Mouse (Mus musculus) gastrocnemius, adult 2 months (tissue): ENCODE results near the gene Mrpl37. TPM values are rescaled to one million over a fixed set of nuclear protein-coding genes. Genes with fewer than 3 reads are reported as not detected.

Experiments
- DNase-seq: peaks from one replicate; pipeline ENCODE4 v3.0.0; 2022
- H3K27ac ChIP-seq: fragments of 200-600 bp; 2 replicates; pipeline ENCODE4 v1.8.1; 2022; ENCODE audit warnings: mild to moderate bottlenecking
- H3K4me3 ChIP-seq: fragments of 200-600 bp; 2 replicates; pipeline ENCODE4 v1.8.1; 2022; ENCODE audit warnings: mild to moderate bottlenecking, moderate library complexity
- CTCF ChIP-seq: fragments of 200-600 bp; IDR thresholded peaks from 2 replicates; pipeline ENCODE4 v1.8.1; 2022; ENCODE audit warnings: antibody characterized with exemption, mild to moderate bottlenecking, moderate library complexity
- intact Hi-C: fragments of 180-260 bp; cut with DNase I; formaldehyde crosslinking; loops from one replicate; pipeline ENCODE4 v1.15.1; 2025
- total RNA-seq, 2 experiments: library from RNA; stranded (reverse); gene quantifications; 2 replicates each; pipeline ENCODE4 v1.2.3; 2021

The Mrpl37 gene
- total RNA-seq, 2 experiments from 2014 or later, result 80.8 to 97.5 TPM

- DNase-seq, result no peak
- H3K4me3 ChIP-seq, result no peak overlapping the region
- H3K27ac ChIP-seq, result peak overlapping the region; percentile 90
- no peak for TF ChIP-seq CTCF
- intact Hi-C loops, result no loop called here
Measured at GRCm38 (mm10) chr4:107011325-107012004, 55.2 kb downstream of the Mrpl37 start.

GRCm38 (mm10) chr4:107009548-107009947, 57.1 kb downstream of the Mrpl37 start:
- DNase-seq, result no peak
- intact Hi-C loops, result no loop called here
- no peak overlapping the region for H3K27ac ChIP-seq
- H3K4me3 ChIP-seq, result no peak overlapping the region
- TF ChIP-seq CTCF, result no peak

GRCm38 (mm10) chr4:107008161-107008560, 58.5 kb downstream of the Mrpl37 start:
- DNase-seq, result no peak
- H3K4me3 ChIP-seq, result no peak overlapping the region
- H3K27ac ChIP-seq, result no peak overlapping the region
- intact Hi-C loops, result no loop called here
- no peak for TF ChIP-seq CTCF

DNA sequence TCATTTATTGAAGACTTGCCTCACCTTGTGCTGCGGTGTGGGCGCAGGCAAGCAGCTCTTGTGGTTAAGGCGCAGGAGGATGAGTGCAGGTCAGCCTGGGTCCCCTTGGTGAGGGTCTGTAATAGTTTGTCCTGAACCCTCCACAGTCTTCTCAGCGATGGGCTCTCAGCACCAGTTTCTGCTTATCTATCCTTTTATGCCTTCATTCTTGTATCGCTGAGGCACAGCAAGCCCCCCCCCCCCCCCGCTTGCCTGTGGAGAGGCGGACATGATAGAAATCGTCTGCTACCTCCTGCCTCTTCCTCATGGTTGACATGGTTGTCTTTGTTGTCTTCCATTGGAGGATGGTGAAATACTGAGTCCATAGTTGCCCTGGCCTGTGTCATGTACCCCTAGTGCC, 59.3 kb downstream of the Mrpl37 start:
- no peak for TF ChIP-seq CTCF
- no peak overlapping the region for H3K4me3 ChIP-seq
- intact Hi-C loops, result no loop called here
- no peak for DNase-seq
- H3K27ac ChIP-seq, result no peak overlapping the region

DNA sequence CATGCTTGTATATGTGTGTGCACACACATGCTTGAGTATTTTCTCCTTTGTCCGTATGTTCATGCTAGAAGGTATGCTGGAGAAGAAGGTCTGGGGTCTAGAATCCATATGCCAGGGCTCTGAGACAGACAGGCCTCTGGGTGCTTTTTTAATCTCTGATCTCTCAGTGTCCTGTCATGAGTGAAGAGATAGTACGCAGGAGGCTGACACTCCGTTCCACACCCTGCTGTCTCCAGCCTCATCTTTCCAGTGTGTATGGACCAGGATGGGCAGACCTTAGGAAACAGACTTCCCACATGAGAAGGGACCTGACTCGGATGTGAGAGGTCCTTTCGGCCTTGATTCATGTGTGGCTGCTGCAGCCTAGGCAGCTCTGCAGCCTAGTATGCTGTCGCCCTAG, 59.9 kb downstream of the Mrpl37 start:
- Histone ChIP-seq H3K27ac (peak overlapping the region; percentile 24; the same call in 1 of the 2 replicates), H3K4me3 (no peak overlapping the region)
- no peak for DNase-seq
- TF ChIP-seq CTCF, result no peak
- intact Hi-C loops, result no loop called here

DNA sequence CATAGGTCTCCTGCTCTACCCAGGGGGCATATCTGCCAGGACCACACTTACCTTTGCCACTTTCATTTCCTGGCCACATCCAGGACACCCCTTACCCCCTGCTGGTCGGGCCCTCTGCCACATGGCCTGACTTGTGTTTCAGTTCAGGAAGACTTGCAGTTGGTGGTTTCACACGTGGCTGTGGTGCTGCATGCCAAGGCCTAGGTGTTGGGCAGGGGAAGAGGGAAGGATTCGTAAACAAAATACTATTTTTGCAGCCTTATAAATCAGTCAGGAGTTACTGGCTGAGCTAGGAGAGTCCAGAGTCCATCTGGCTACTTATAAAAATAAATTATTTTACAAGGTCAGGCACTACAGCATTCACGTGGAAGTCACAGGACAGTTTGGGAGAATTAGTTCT, 60.4 kb downstream of the Mrpl37 start:
- Histone ChIP-seq H3K4me3 (no peak overlapping the region), H3K27ac (peak overlapping the region; percentile 24; the same call in 1 of the 2 replicates)
- no peak for TF ChIP-seq CTCF
- DNase-seq, result peak; percentile 58
- intact Hi-C loops, result no loop called here

Other genes with a start within 250 kb of the Mrpl37 start
- gene Ssbp3, start 156.2 kb downstream of the Mrpl37 start, total RNA-seq, result 10 to 100 TPM; 23.7 to 30.0 TPM
- 10 to 100 TPM; 16.3 to 20.1 TPM for gene Cyb5rl, start 120 bp upstream of the Mrpl37 start, total RNA-seq
- not detected for gene Cdcp2, start 30.0 kb upstream of the Mrpl37 start, total RNA-seq
- 10 to 100 TPM; 68.2 to 84.3 TPM for gene Tmem59, start 111.5 kb upstream of the Mrpl37 start, total RNA-seq
- 10 to 100 TPM; 12.6 to 13.2 TPM for gene Tceanc2, start 112.2 kb upstream of the Mrpl37 start, total RNA-seq
- not detected for gene Ldlrad1, start 142.3 kb upstream of the Mrpl37 start, total RNA-seq
- 1 to 10 TPM; 8.0 to 8.2 TPM for gene Lrrc42, start 186.7 kb upstream of the Mrpl37 start, total RNA-seq
- 10 to 100 TPM in 1 of 2 experiments, 1 to 10 TPM in 1; 8.1 to 10.8 TPM for gene Hspb11, start 186.7 kb upstream of the Mrpl37 start, total RNA-seq
- gene Dio1, start 240.3 kb upstream of the Mrpl37 start, total RNA-seq, result under 1 TPM in 1 of 2 experiments, not detected in 1; 0.22 TPM
- gene Yipf1, start 247.5 kb upstream of the Mrpl37 start, total RNA-seq, result 10 to 100 TPM in 1 of 2 experiments, 1 to 10 TPM in 1; 8.2 to 10.1 TPM